Mouse (Mus musculus) lung, adult 2 months (tissue): ENCODE results near the gene Nktr.

ENCODE experiments used
- CTCF ChIP-seq: fragments of 200-500 bp; IDR thresholded peaks from 2 replicates; pipeline ENCODE4 v1.5.1; 2011; ENCODE audit warnings: mild to moderate bottlenecking, low read length, control low read depth; ENCODE audit not compliant: insufficient read depth
- POLR2A ChIP-seq: fragments of 200-500 bp; IDR thresholded peaks from 2 replicates; pipeline ENCODE4 v1.6.1; 2011; ENCODE audit warnings: low read depth, mild to moderate bottlenecking, control low read depth, low read length, borderline replicate concordance; ENCODE audit errors: extremely low read depth

- TF ChIP-seq CTCF (no peak), POLR2A (no peak)
These were observed 45.3 kb upstream of the Nktr start for GRCm38 (mm10) chr9:121673716-121674115.
